Mouse (Mus musculus) embryonic fibroblast, embryonic 13.5 days (primary cell): ENCODE data around the gene Rbm44.

Experiments used
- CTCF ChIP-seq: IDR thresholded peaks from 2 replicates; pipeline ENCODE4 v1.5.1; 2011; ENCODE audit warnings: mild to moderate bottlenecking, control low read depth, low read length, moderate library complexity, borderline replicate concordance; ENCODE audit not compliant: insufficient read depth
- POLR2A ChIP-seq: IDR thresholded peaks from 2 replicates; pipeline ENCODE4 v1.6.1; 2011; ENCODE audit warnings: low read depth, mild to moderate bottlenecking, control low read depth, low read length, moderate library complexity

- no peak for TF ChIP-seq CTCF
- TF ChIP-seq POLR2A: no peak
Measured at GRCm38 (mm10) chr1:91204221-91204765, 59.4 kb downstream of the Rbm44 start.
